Mouse (Mus musculus) right cerebral cortex, postnatal 25 days (tissue): ENCODE results near the gene Hspe1.
A peak's percentile ranks its signal among the peaks of the same experiment; 100 is the strongest.
"Not testable (repeated sequence)": the region's sequence is repeated elsewhere in the genome, so short reads cannot be mapped to it uniquely, and the experiment has no call there.

Source experiments
- DNase-seq: peaks from one replicate; pipeline ENCODE4 v3.0.0; 2022

The Hspe1 gene

GRCm38 (mm10) chr1:55086868-55087400, 998 bp upstream of the Hspe1 start:
- DNase-seq: no peak

GRCm38 (mm10) chr1:55087401-55087904, 479 bp upstream of the Hspe1 start:
- DNase-seq: no peak

- DNase-seq: no peak
Measured at GRCm38 (mm10) chr1:55088611-55089497, 922 bp downstream of the Hspe1 start.

- no peak for DNase-seq
Measured at GRCm38 (mm10) chr1:55089498-55090064, 1.6 kb downstream of the Hspe1 start.

GRCm38 (mm10) chr1:55092056-55092455, 4.1 kb downstream of the Hspe1 start:
- DNase-seq: no peak

GRCm38 (mm10) chr1:55092469-55092868, 4.5 kb downstream of the Hspe1 start:
- DNase-seq: no peak

GRCm38 (mm10) chr1:55106919-55107585, 19.1 kb downstream of the Hspe1 start:
- no peak for DNase-seq

GRCm38 (mm10) chr1:55107644-55108043, 19.7 kb downstream of the Hspe1 start:
- no peak for DNase-seq

GRCm38 (mm10) chr1:55108473-55108872, 20.5 kb downstream of the Hspe1 start:
- DNase-seq: no peak

- no peak for DNase-seq
Measured at GRCm38 (mm10) chr1:55109066-55109766, 21.3 kb downstream of the Hspe1 start.

- DNase-seq: no peak
Measured at GRCm38 (mm10) chr1:55123046-55123445, 35.1 kb downstream of the Hspe1 start.

GRCm38 (mm10) chr1:55123561-55123960, 35.6 kb downstream of the Hspe1 start:
- no peak for DNase-seq

- not testable (repeated sequence) for DNase-seq
Measured at GRCm38 (mm10) chr1:55124136-55124535, 36.2 kb downstream of the Hspe1 start.

- no peak for DNase-seq
Measured at GRCm38 (mm10) chr1:55129716-55130115, 41.8 kb downstream of the Hspe1 start.

- DNase-seq: no peak
Measured at GRCm38 (mm10) chr1:55130190-55130916, 42.4 kb downstream of the Hspe1 start.

GRCm38 (mm10) chr1:55130943-55131401, 43.0 kb downstream of the Hspe1 start, which contains the start of gene Mob4:
Mob4 (plus strand) TSS chr1:55131231.
- peak; percentile 94 for DNase-seq

- no peak for DNase-seq
Measured at GRCm38 (mm10) chr1:55131424-55132014, 43.6 kb downstream of the Hspe1 start.

GRCm38 (mm10) chr1:55132308-55132707, 44.4 kb downstream of the Hspe1 start:
- DNase-seq: no peak

- no peak for DNase-seq
Measured at GRCm38 (mm10) chr1:55133173-55133572, 45.2 kb downstream of the Hspe1 start.

- no peak for DNase-seq
Measured at GRCm38 (mm10) chr1:55134301-55134700, 46.4 kb downstream of the Hspe1 start.

GRCm38 (mm10) chr1:55135846-55136245, 47.9 kb downstream of the Hspe1 start:
- DNase-seq: no peak
